Mouse (Mus musculus): ENCODE results near the gene Atp8a2.

GRCm38 (mm10) chr14:59616802-59617201 lies 580.2 kb downstream of the Atp8a2 start:
- TF ChIP-seq POLR2A (IDR thresholded peaks at IDR 0.05; ENCODE audit: insufficient read length, low read depth): no peak
- no peak for TF ChIP-seq MYOD1 (IDR thresholded peaks at IDR 0.05; ENCODE audit: control insufficient read depth in 1 of 3, insufficient read length in 2 of 3, low read depth in 2 of 3)
- TF ChIP-seq MAX (IDR thresholded peaks at IDR 0.05; ENCODE audit: low read depth): no peak
- TF ChIP-seq CEBPB (IDR thresholded peaks at IDR 0.05; ENCODE audit: insufficient read depth, poor library complexity, severe bottlenecking): no peak
- TF ChIP-seq TCF12 (IDR thresholded peaks at IDR 0.05; ENCODE audit: insufficient read depth, poor library complexity, severe bottlenecking): no peak
- no peak for TF ChIP-seq USF1 (IDR thresholded peaks at IDR 0.05; ENCODE audit: low read depth)
- TF ChIP-seq MYOG (IDR thresholded peaks at IDR 0.05; ENCODE audit: control insufficient read depth in 1 of 3, insufficient read depth in 1 of 3, insufficient read length in 2 of 3, low read depth in 2 of 3): no peak
- TF ChIP-seq TCF3 (IDR thresholded peaks at IDR 0.05; ENCODE audit: insufficient read length, low read depth): no peak
- TF ChIP-seq E2F4 (IDR thresholded peaks at IDR 0.05; ENCODE audit: insufficient read depth): no peak
- no peak for TF ChIP-seq POLR2AphosphoS2 (IDR thresholded peaks at IDR 0.05; ENCODE audit: insufficient read length, low read depth)
- no peak for TF ChIP-seq SRF (IDR thresholded peaks at IDR 0.05; ENCODE audit: control insufficient read depth, insufficient read length, low read depth)

Data from myocyte (in vitro differentiated cells).